Mouse (Mus musculus) lung, embryonic 16.5 days (tissue): ENCODE data around the gene Plce1. TPM values are rescaled to one million over a fixed set of nuclear protein-coding genes. Genes with fewer than 3 reads are reported as not detected.

Source experiments
- ATAC-seq: fragments of 200-750 bp; cut with Nextera tagmentation; 2 replicates; pipeline ENCODE4 v1.8.0; 2017; ENCODE audit warnings: low read depth, mild to moderate bottlenecking, moderate library complexity
- H3K27ac ChIP-seq: fragments of 300-500 bp; sonication (generic); 2 replicates; pipeline ENCODE4 v1.5.1; 2014; ENCODE audit warnings: mild to moderate bottlenecking, control low read depth, low read length
- H3K27me3 ChIP-seq: fragments of 300-500 bp; sonication (generic); 2 replicates; pipeline ENCODE4 v1.6.1; 2014; ENCODE audit warnings: low read depth, low read length, mixed read lengths; ENCODE audit not compliant: control insufficient read depth, insufficient read depth
- H3K36me3 ChIP-seq: fragments of 300-500 bp; sonication (generic); 2 replicates; pipeline ENCODE4 v1.6.1; 2014; ENCODE audit warnings: low read length; ENCODE audit not compliant: control insufficient read depth, insufficient read depth
- H3K4me1 ChIP-seq: fragments of 300-500 bp; sonication (generic); replicated peaks from 2 replicates; pipeline ENCODE4 v1.6.1; 2014; ENCODE audit warnings: low read length, mixed read lengths; ENCODE audit not compliant: control insufficient read depth, insufficient read depth
- H3K4me2 ChIP-seq: fragments of 300-500 bp; sonication (generic); 2 replicates; pipeline ENCODE4 v1.6.1; 2014; ENCODE audit warnings: low read depth, low read length, control low read depth
- H3K4me3 ChIP-seq: fragments of 300-500 bp; sonication (generic); 2 replicates; pipeline ENCODE4 v1.5.1; 2014; ENCODE audit warnings: mild to moderate bottlenecking, low read length, control low read depth
- H3K9ac ChIP-seq: fragments of 300-500 bp; sonication (generic); 2 replicates; pipeline ENCODE4 v1.6.1; 2014; ENCODE audit warnings: low read length, control low read depth
- H3K9me3 ChIP-seq: fragments of 300-500 bp; sonication (generic); 2 replicates; pipeline ENCODE4 v1.6.1; 2016; ENCODE audit warnings: low read length; ENCODE audit not compliant: control insufficient read depth
- WGBS: fragments of 180-500 bp; shearing (Covaris S2); extraction: QIAGEN DNeasy Blood & Tissue Kit; methylation state at CpG from one replicate; pipeline ENCODE4 v1.1.7; 2014; 5-methylcytosine and 5-hydroxymethylcytosine counted together
- polyA plus RNA-seq: library from polyadenylated mRNA; unstranded; fragments of >200 nt; fragmentation: Nextera tagmentation; extraction: Ambion mirVana; gene quantifications from 2 replicates; pipeline ENCODE4 v1.2.1, GENCODE M21; 2015

Gene Plce1
- polyA plus RNA-seq, 1 experiment from 2014 or later, result 4.1 TPM

GRCm38 (mm10) chr19:38818766-38819426, 338.0 kb downstream of the Plce1 start, which contains the start of gene Noc3l:
Gene Noc3l (minus strand): TSS chr19:38819237.
- Histone ChIP-seq H3K4me2 (peak within 1 kb of the TSS; percentile 63), H3K4me3 (peak within 1 kb of the TSS; percentile 89), H3K9me3 (no peaks in the 10 kb centered on the region), H3K27ac (0 out of 2 replicates have a peak within 1 kb of the TSS, but pooled peaks have one; percentile 39), H3K4me1 (peaks cover 7% of the 10 kb centered on the region), H3K27me3 (no peaks in the 10 kb centered on the region), H3K9ac (peak within 1 kb of the TSS; percentile 89), H3K36me3 (peaks cover 11% of the 10 kb centered on the region; the same call in 1 of the 2 replicates)
- under 1% methylated on average over 35 of the region's 38 CpGs for WGBS
- peak; percentile 99 for ATAC-seq

DNA sequence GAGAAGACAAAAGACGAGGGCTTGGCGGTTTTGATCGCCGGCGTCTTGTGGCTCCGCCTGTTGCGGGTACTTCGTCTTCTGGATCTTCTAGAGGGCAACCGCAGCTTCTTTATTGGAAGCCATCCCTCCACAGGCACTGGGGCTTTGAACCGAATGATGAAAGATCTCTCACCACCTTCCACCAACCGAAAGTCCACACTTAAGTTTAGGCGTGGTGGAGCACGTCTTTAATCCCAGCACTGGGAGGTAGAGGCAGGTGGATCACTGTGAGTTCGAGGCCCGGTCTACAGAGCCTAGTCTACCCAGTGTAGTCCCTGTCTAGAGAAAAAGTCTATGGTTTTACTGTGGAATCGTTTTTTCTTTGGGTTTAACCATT, 338.5 kb downstream of the Plce1 start:
- 9% methylated on average over 16 of the region's 16 CpGs for WGBS
- ATAC-seq, result peak; percentile 67
- Histone ChIP-seq H3K36me3 (peaks cover 7% of the 10 kb centered on the region; the same call in 1 of the 2 replicates), H3K27ac (0 out of 2 replicates have a peak overlapping the region, but pooled peaks have one; percentile 39), H3K27me3 (no peaks in the 10 kb centered on the region), H3K4me3 (peak overlapping the region; percentile 89), H3K4me1 (peaks cover 7% of the 10 kb centered on the region), H3K4me2 (peak overlapping the region; percentile 63), H3K9ac (peak overlapping the region; percentile 89), H3K9me3 (no peaks in the 10 kb centered on the region)

GRCm38 (mm10) chr19:38820186-38820804, 339.4 kb downstream of the Plce1 start:
- H3K9ac ChIP-seq, result no peak overlapping the region
- 80% methylated on average over 4 of the region's 4 CpGs for WGBS
- no peak for ATAC-seq
- peaks cover 7% of the 10 kb centered on the region for H3K4me1 ChIP-seq
- H3K36me3 ChIP-seq, result peaks cover 2% of the 10 kb centered on the region; the same call in 1 of the 2 replicates
- no peak overlapping the region for H3K4me2 ChIP-seq
- H3K4me3 ChIP-seq, result no peak overlapping the region
- no peaks in the 10 kb centered on the region for H3K27me3 ChIP-seq
- H3K27ac ChIP-seq, result no peak overlapping the region
- no peaks in the 10 kb centered on the region for H3K9me3 ChIP-seq

GRCm38 (mm10) chr19:38833224-38833623, 352.3 kb downstream of the Plce1 start:
- no peaks in the 10 kb centered on the region for H3K9me3 ChIP-seq
- no peak overlapping the region for H3K4me2 ChIP-seq
- H3K36me3 ChIP-seq, result no peaks in the 10 kb centered on the region
- no peaks in the 10 kb centered on the region for H3K27me3 ChIP-seq
- H3K27ac ChIP-seq, result no peak overlapping the region
- H3K9ac ChIP-seq, result no peak overlapping the region
- no peak for ATAC-seq
- no peaks in the 10 kb centered on the region for H3K4me1 ChIP-seq
- 44% methylated on average over 1 of the region's 1 CpGs for WGBS
- no peak overlapping the region for H3K4me3 ChIP-seq

Other genes with a start within 250 kb of the Plce1 start
- 0.21 and 0.28 TPM in 2 replicates for gene Lgi1, start 216.6 kb upstream of the Plce1 start, polyA plus RNA-seq
- gene Slc35g1, start 85.1 kb upstream of the Plce1 start, polyA plus RNA-seq, result 2.8 and 2.9 TPM in 2 replicates